Mouse (Mus musculus) heart, adult 2 months (tissue): ENCODE data around the gene Vps13d. TPM values are rescaled to one million over a fixed set of nuclear protein-coding genes. Genes with fewer than 3 reads are reported as not detected.

Source experiments
- DNase-seq, 2 experiments: peaks; one replicate each; pipeline ENCODE4 v3.0.0; 2021
- H3K27ac ChIP-seq: fragments of 200-600 bp; 2 replicates; pipeline ENCODE4 v1.8.1; 2022
- H3K27me3 ChIP-seq: fragments of 200-500 bp; 2 replicates; pipeline ENCODE4 v1.6.1; 2012; ENCODE audit warnings: mild to moderate bottlenecking, low read length, inconsistent platforms, mixed read lengths; ENCODE audit not compliant: control insufficient read depth, insufficient read depth
- H3K36me3 ChIP-seq: fragments of 200-500 bp; 2 replicates; pipeline ENCODE4 v1.6.1; 2012; ENCODE audit warnings: low read length, inconsistent platforms; ENCODE audit not compliant: control insufficient read depth, insufficient read depth
- H3K4me1 ChIP-seq: fragments of 200-500 bp; 2 replicates; pipeline ENCODE4 v1.6.1; 2011; ENCODE audit warnings: low read length; ENCODE audit not compliant: control insufficient read depth, insufficient read depth
- H3K4me3 ChIP-seq: fragments of 200-600 bp; 2 replicates; pipeline ENCODE4 v1.8.1; 2022
- H3K79me2 ChIP-seq: fragments of 200-500 bp; replicated peaks from 2 replicates; pipeline ENCODE4 v1.6.1; 2012; ENCODE audit warnings: mild to moderate bottlenecking, inconsistent platforms, low read length, moderate library complexity, mixed read lengths; ENCODE audit not compliant: control insufficient read depth, insufficient read depth
- H3K9ac ChIP-seq: fragments of 200-500 bp; 2 replicates; pipeline ENCODE4 v1.6.1; 2012; ENCODE audit warnings: low read depth, mild to moderate bottlenecking, control low read depth, inconsistent platforms, low read length, mixed read lengths
- CTCF ChIP-seq: fragments of 200-600 bp; IDR thresholded peaks from 2 replicates; pipeline ENCODE4 v1.8.1; 2022; ENCODE audit warnings: antibody characterized with exemption, mild to moderate bottlenecking, moderate library complexity
- EP300 ChIP-seq: fragments of 200-500 bp; IDR thresholded peaks from 2 replicates; pipeline ENCODE4 v1.6.1; 2011; ENCODE audit warnings: low read depth, low read length, control low read depth; ENCODE audit not compliant: insufficient read depth
- POLR2A ChIP-seq: fragments of 200-500 bp; IDR thresholded peaks from 2 replicates; pipeline ENCODE4 v1.6.1; 2011; ENCODE audit warnings: mild to moderate bottlenecking, low read depth, low read length, control low read depth; ENCODE audit not compliant: insufficient read depth
- WGBS: fragments of 180-500 bp; shearing (Covaris S2); methylation state at CpG from one replicate; pipeline ENCODE4 v1.1.7; 2018; 5-methylcytosine and 5-hydroxymethylcytosine counted together
- intact Hi-C: fragments of 180-260 bp; cut with DNase I; formaldehyde crosslinking; loops from one replicate; pipeline ENCODE4 v1.15.1; 2025
- polyA plus RNA-seq: library from polyadenylated mRNA; depleted of rRNA; stranded (reverse); fragments of >200 nt; gene quantifications from 2 replicates; pipeline ENCODE4 v1.2.3, GENCODE M21; 2012
- total RNA-seq, 2 experiments: library from RNA; stranded (reverse); gene quantifications; 2 replicates each; pipeline ENCODE4 v1.2.3; 2021

The Vps13d gene
- total and polyA plus RNA-seq, 3 experiments, result 24.8 to 77.1 (median 65.8) TPM

DNA sequence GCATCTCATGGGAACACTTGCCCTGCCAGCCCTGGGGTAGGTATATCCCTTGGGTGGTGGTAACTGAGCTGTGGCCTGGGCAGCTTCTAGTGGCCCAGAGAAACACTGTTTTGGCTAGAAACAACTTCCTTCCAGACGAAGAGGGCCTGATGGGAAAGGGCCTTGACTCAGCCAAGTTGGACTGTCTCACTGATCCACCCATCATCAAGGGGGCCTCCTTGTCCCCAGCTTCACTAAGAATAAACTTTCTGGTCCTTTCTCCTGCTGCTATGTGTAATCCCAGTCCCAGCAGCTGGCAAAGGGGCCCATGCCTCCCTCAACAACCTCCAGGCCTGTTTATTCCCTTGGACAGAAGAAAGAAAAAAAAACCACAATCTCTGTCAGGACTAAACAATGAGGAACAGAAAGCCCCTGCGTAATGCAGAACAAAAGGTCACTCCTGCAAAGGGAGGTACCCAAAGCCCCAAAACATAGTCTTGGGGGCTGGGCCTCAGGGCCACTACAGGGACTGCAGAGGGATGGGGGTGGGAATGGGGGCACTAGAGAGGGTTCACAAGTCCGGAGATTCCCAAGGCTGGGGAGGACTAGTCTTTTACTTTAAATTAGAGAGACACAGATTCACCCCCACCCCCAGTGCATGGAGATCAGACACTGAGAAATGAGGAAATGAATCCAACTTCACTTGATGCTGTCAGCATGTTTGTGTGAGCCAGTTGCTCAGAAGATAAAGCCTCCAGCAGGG lies 38.9 kb upstream of the Vps13d start:
- 23% methylated on average over 3 of the region's 3 CpGs for WGBS
- intact Hi-C loops, result no loop called here
- no peak overlapping the region for H3K9ac ChIP-seq
- H3K4me1 ChIP-seq, result peaks cover 23% of the 10 kb centered on the region
- DNase-seq, result peak; percentile 59 to 77
- no peaks in the 10 kb centered on the region for H3K79me2 ChIP-seq
- no peak overlapping the region for H3K4me3 ChIP-seq
- no peaks in the 10 kb centered on the region for H3K27me3 ChIP-seq
- peak overlapping the region; percentile 70 for H3K27ac ChIP-seq
- no peaks in the 10 kb centered on the region for H3K36me3 ChIP-seq
- no peak for TF ChIP-seq POLR2A
- TF ChIP-seq CTCF, result no peak
- no peak for TF ChIP-seq EP300

- TF ChIP-seq EP300, result no peak
- TF ChIP-seq CTCF, result no peak
- TF ChIP-seq POLR2A, result no peak
- Histone ChIP-seq H3K9ac (no peak overlapping the region), H3K27me3 (no peaks in the 10 kb centered on the region), H3K36me3 (no peaks in the 10 kb centered on the region), H3K4me1 (peaks cover 23% of the 10 kb centered on the region), H3K4me3 (no peak overlapping the region), H3K27ac (no peak overlapping the region; the same call in 1 of the 2 replicates), H3K79me2 (no peaks in the 10 kb centered on the region)
- 86% methylated on average over 5 of the region's 5 CpGs for WGBS
- no peak for DNase-seq
- intact Hi-C loops, result no loop called here
Observed at GRCm38 (mm10) chr4:145231732-145232131, 36.9 kb upstream of the Vps13d start.

- H3K27ac ChIP-seq, result peak overlapping the region; percentile 5; the same call in 1 of the 2 replicates
- DNase-seq, result no peak
- no peak overlapping the region for H3K9ac ChIP-seq
- intact Hi-C loops, result no loop called here
- no peak overlapping the region for H3K4me3 ChIP-seq
- peaks cover 23% of the 10 kb centered on the region for H3K4me1 ChIP-seq
- H3K36me3 ChIP-seq, result no peaks in the 10 kb centered on the region
- H3K27me3 ChIP-seq, result no peaks in the 10 kb centered on the region
- H3K79me2 ChIP-seq, result no peaks in the 10 kb centered on the region
- TF ChIP-seq POLR2A (no peak), EP300 (no peak), CTCF (no peak)
- 66% methylated on average over 2 of the region's 2 CpGs for WGBS
Observed at GRCm38 (mm10) chr4:145230647-145231046, 35.8 kb upstream of the Vps13d start.

DNA sequence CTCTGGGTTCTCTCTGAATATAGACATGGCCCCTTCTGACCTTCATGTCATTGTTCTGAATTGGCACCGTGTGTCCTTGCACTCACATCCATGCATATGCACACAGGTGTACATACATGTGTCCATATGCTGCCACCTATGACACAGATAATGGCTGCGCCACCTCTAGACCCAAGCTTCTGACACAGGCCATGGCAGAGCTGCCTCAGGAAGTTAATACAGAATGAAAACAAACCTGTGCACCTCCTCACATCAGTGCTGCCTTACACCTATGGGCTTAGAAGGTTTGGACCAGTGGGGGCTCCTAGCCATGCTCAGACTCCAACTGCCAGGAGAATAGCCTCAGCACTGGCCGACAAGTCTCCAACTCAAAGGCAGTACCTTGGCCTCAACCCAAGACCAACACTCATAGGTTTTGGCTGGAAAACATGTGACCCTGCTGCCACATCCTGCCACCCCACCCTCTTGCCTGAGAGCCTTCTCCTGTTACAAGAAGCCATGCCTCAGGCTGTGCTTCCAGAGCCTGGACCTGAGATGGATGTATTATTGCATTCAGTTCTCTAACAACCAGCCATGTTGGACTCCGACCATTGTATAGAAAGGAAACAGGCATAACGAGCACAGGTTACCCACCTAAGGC lies 34.8 kb upstream of the Vps13d start:
- no peaks in the 10 kb centered on the region for H3K27me3 ChIP-seq
- no peak overlapping the region for H3K9ac ChIP-seq
- WGBS, result 74% methylated on average over 5 of the region's 5 CpGs
- H3K79me2 ChIP-seq, result no peaks in the 10 kb centered on the region
- H3K4me3 ChIP-seq, result no peak overlapping the region
- peak overlapping the region; percentile 26 for H3K27ac ChIP-seq
- 0 out of 2 replicates have a peak, but pooled peaks have one; percentile 14 for TF ChIP-seq POLR2A
- TF ChIP-seq EP300, result no peak
- peak in 1 of 2 experiments; percentile 67 for DNase-seq
- no peaks in the 10 kb centered on the region for H3K36me3 ChIP-seq
- intact Hi-C loops, result no loop called here
- peaks cover 22% of the 10 kb centered on the region for H3K4me1 ChIP-seq

- DNase-seq, result peak in 1 of 2 experiments; percentile 30
- intact Hi-C loops, result no loop called here
- Histone ChIP-seq H3K36me3 (no peaks in the 10 kb centered on the region), H3K27ac (peak overlapping the region; percentile 26; the same call in 1 of the 2 replicates), H3K27me3 (no peaks in the 10 kb centered on the region), H3K79me2 (no peaks in the 10 kb centered on the region), H3K4me3 (no peak overlapping the region), H3K9ac (no peak overlapping the region), H3K4me1 (peaks cover 21% of the 10 kb centered on the region)
- TF ChIP-seq CTCF, result no peak
- no peak for TF ChIP-seq POLR2A
- no peak for TF ChIP-seq EP300
- 74% methylated on average over 6 of the region's 6 CpGs for WGBS
Observed at GRCm38 (mm10) chr4:145229051-145229450, 34.2 kb upstream of the Vps13d start.

DNA sequence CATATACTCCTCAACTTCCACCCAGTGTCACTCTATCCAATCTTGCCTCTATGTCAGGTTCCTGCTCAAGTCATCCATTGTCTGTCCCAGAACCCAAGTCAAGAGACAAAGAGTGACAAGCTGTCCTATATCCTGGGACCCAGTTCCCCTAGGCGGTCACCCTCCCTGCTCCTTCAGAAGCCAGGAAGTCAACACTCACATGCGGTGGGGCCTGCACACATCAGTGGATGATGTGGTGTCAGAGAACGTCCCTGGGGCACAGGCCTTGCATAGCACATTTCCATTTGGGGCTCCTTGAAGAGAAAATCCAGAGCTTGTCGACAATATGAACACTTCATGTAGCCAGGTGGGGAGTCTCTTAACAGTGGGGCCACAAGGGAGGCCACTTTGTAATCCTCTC lies 29.8 kb upstream of the Vps13d start:
- 93% methylated on average over 4 of the region's 4 CpGs for WGBS
- peaks cover 10% of the 10 kb centered on the region for H3K4me1 ChIP-seq
- intact Hi-C loops, result no loop called here
- no peaks in the 10 kb centered on the region for H3K27me3 ChIP-seq
- H3K79me2 ChIP-seq, result no peaks in the 10 kb centered on the region
- H3K9ac ChIP-seq, result no peak overlapping the region
- H3K4me3 ChIP-seq, result no peak overlapping the region
- no peak overlapping the region for H3K27ac ChIP-seq
- no peak for TF ChIP-seq CTCF
- no peak for TF ChIP-seq EP300
- no peak for TF ChIP-seq POLR2A
- DNase-seq, result peak in 1 of 2 experiments; percentile 7
- no peaks in the 10 kb centered on the region for H3K36me3 ChIP-seq
